Mouse (Mus musculus) neural tube, embryonic 14.5 days (tissue): ENCODE measurements around the gene Ccdc51. TPM values are rescaled to one million over a fixed set of nuclear protein-coding genes. Genes with fewer than 3 reads are reported as not detected.
"Not testable (repeated sequence)": the region's sequence is repeated elsewhere in the genome, so short reads cannot be mapped to it uniquely, and the experiment has no call there.

ENCODE experiments used
- ATAC-seq: fragments of 200-750 bp; cut with Nextera tagmentation; 2 replicates; pipeline ENCODE4 v1.8.0; 2017; ENCODE audit warnings: low read depth, mild to moderate bottlenecking, moderate TSS enrichment, moderate library complexity
- H3K27ac ChIP-seq: fragments of 300-500 bp; sonication (generic); 2 replicates; pipeline ENCODE4 v1.5.1; 2014; ENCODE audit warnings: low read depth, mild to moderate bottlenecking, control low read depth, low read length, moderate library complexity, mixed read lengths
- H3K27me3 ChIP-seq: fragments of 300-500 bp; sonication (generic); 2 replicates; pipeline ENCODE4 v1.6.1; 2014; ENCODE audit warnings: low read length; ENCODE audit not compliant: control insufficient read depth, insufficient read depth
- H3K36me3 ChIP-seq: fragments of 300-500 bp; sonication (generic); 2 replicates; pipeline ENCODE4 v1.6.1; 2014; ENCODE audit warnings: low read length, mixed read lengths; ENCODE audit not compliant: control insufficient read depth, insufficient read depth
- H3K4me1 ChIP-seq: fragments of 300-500 bp; sonication (generic); 2 replicates; pipeline ENCODE4 v1.6.1; 2014; ENCODE audit warnings: low read length; ENCODE audit not compliant: control insufficient read depth, insufficient read depth
- H3K4me2 ChIP-seq: fragments of 300-500 bp; sonication (generic); 2 replicates; pipeline ENCODE4 v1.6.1; 2014; ENCODE audit warnings: mild to moderate bottlenecking, low read depth, low read length, control low read depth
- H3K4me3 ChIP-seq: fragments of 300-500 bp; sonication (generic); 2 replicates; pipeline ENCODE4 v1.5.1; 2014; ENCODE audit warnings: low read depth, low read length, control low read depth, mixed read lengths
- H3K9ac ChIP-seq: fragments of 300-500 bp; sonication (generic); replicated peaks from 2 replicates; pipeline ENCODE4 v1.6.1; 2014; ENCODE audit warnings: low read depth, mild to moderate bottlenecking, control low read depth, low read length, mixed read lengths
- H3K9me3 ChIP-seq: fragments of 300-500 bp; sonication (generic); 2 replicates; pipeline ENCODE4 v1.6.1; 2016; ENCODE audit warnings: low read length; ENCODE audit not compliant: control insufficient read depth
- WGBS: fragments of 180-500 bp; shearing (Covaris S2); extraction: QIAGEN DNeasy Blood & Tissue Kit; methylation state at CpG from one replicate; pipeline ENCODE4 v1.1.7; 2014; 5-methylcytosine and 5-hydroxymethylcytosine counted together
- polyA plus RNA-seq: library from polyadenylated mRNA; unstranded; fragments of >200 nt; fragmentation: Nextera tagmentation; extraction: Ambion mirVana; gene quantifications from 2 replicates; pipeline ENCODE4 v1.2.1, GENCODE M21; 2014

Gene Ccdc51
- polyA plus RNA-seq, 1 experiment from 2014 or later: 10.7 TPM

DNA sequence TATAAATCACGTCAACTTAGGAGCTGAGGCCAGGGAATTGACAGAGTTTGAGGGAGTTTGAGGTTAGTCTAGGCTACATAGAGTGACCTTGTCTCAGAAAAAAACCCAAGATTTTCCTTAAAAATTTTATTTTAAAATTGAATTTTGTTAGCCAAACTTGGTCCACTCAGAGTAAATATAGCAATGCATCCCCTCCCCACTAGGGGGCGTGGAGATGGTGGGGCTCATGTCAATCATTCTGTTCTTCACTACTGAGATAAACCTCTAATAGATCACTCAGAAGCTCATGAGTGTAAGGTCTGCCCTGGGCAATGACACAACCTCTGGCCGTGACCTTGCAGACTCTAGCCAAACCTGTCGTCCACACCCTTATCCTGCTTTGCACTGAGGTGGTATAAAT lies 58.1 kb downstream of the Ccdc51 start:
- not testable (repeated sequence) for H3K4me3 ChIP-seq, ATAC-seq, H3K36me3 ChIP-seq, H3K9me3 ChIP-seq, H3K9ac ChIP-seq, H3K4me1 ChIP-seq, H3K27me3 ChIP-seq, H3K27ac ChIP-seq, H3K4me2 ChIP-seq
- WGBS: 67% methylated on average over 4 of the region's 4 CpGs

Other genes with a start within 250 kb of the Ccdc51 start
- gene Slc26a6, start 229.2 kb upstream of the Ccdc51 start, polyA plus RNA-seq: 21.9 and 22.2 TPM in 2 replicates
- not detected in 2 replicates for gene Tmem89, start 167.9 kb upstream of the Ccdc51 start, polyA plus RNA-seq
- 480 and 510 TPM in 2 replicates for gene Uqcrc1, start 145.9 kb upstream of the Ccdc51 start, polyA plus RNA-seq
- gene Col7a1, start 128.9 kb upstream of the Ccdc51 start, polyA plus RNA-seq: 0.64 and 3.0 TPM in 2 replicates
- gene Ucn2, start 96.5 kb upstream of the Ccdc51 start, polyA plus RNA-seq: 0.24 TPM in 1 of 2 replicates, not detected in the other
- gene Pfkfb4, start 90.7 kb upstream of the Ccdc51 start, polyA plus RNA-seq: 23.2 and 27.9 TPM in 2 replicates
- gene Shisa5, start 43.9 kb upstream of the Ccdc51 start, polyA plus RNA-seq: 55.4 TPM in 2 replicates
- gene Trex1, start 22.8 kb upstream of the Ccdc51 start, polyA plus RNA-seq: 12.4 and 13.4 TPM in 2 replicates
- gene Atrip, start 8.4 kb upstream of the Ccdc51 start, polyA plus RNA-seq: 31.4 and 34.8 TPM in 2 replicates
- 712 and 779 TPM in 2 replicates for gene Tma7, start 94 bp downstream of the Ccdc51 start, polyA plus RNA-seq
- 13.9 and 14.9 TPM in 2 replicates for gene Plxnb1, start 12.9 kb downstream of the Ccdc51 start, polyA plus RNA-seq
- gene Fbxw21, start 79.5 kb downstream of the Ccdc51 start, polyA plus RNA-seq: not detected in 2 replicates
- not detected in 2 replicates for gene Fbxw13, start 113.5 kb downstream of the Ccdc51 start, polyA plus RNA-seq
- gene Fbxw20, start 152.3 kb downstream of the Ccdc51 start, polyA plus RNA-seq: not detected in 2 replicates
- not detected in 2 replicates for gene Fbxw14, start 205.2 kb downstream of the Ccdc51 start, polyA plus RNA-seq